Mouse (Mus musculus) heart, embryonic 10.5 days (tissue): ENCODE measurements at regions not wholly inside any gene's neighbourhood (a gene's known extent, or its start where the extent isn't known, plus 50 kb on each side); places are given as distances from the start of the nearest gene placed in this dataset.

ENCODE experiments used
- DNase-seq: peaks from one replicate; pipeline ENCODE4 v3.0.0-alpha.2; 2017; ENCODE audit warnings: low spot score
- H3K27ac ChIP-seq: fragments of 300-500 bp; sonication (generic); 2 replicates; pipeline ENCODE4 v1.5.1; 2016; ENCODE audit warnings: mild to moderate bottlenecking
- H3K27me3 ChIP-seq: fragments of 300-500 bp; sonication (generic); 2 replicates; pipeline ENCODE4 v1.6.1; 2016; ENCODE audit warnings: mild to moderate bottlenecking; ENCODE audit not compliant: poor library complexity, insufficient read depth, severe bottlenecking
- H3K36me3 ChIP-seq: fragments of 300-500 bp; sonication (generic); 2 replicates; pipeline ENCODE4 v1.6.1; 2016; ENCODE audit warnings: mild to moderate bottlenecking, moderate library complexity
- H3K4me1 ChIP-seq: fragments of 300-500 bp; sonication (generic); 2 replicates; pipeline ENCODE4 v1.6.1; 2016; ENCODE audit warnings: mild to moderate bottlenecking
- H3K4me3 ChIP-seq: fragments of 300-500 bp; sonication (generic); 2 replicates; pipeline ENCODE4 v1.5.1; 2016; ENCODE audit warnings: mild to moderate bottlenecking, moderate library complexity
- H3K9me3 ChIP-seq: fragments of 300-500 bp; sonication (generic); 2 replicates; pipeline ENCODE4 v1.6.1; 2016; ENCODE audit warnings: mild to moderate bottlenecking, moderate library complexity
- WGBS: fragments of 180-500 bp; shearing (Covaris S2); methylation state at CpG from one replicate; pipeline ENCODE4 v1.1.7; 2016; 5-methylcytosine and 5-hydroxymethylcytosine counted together

DNA sequence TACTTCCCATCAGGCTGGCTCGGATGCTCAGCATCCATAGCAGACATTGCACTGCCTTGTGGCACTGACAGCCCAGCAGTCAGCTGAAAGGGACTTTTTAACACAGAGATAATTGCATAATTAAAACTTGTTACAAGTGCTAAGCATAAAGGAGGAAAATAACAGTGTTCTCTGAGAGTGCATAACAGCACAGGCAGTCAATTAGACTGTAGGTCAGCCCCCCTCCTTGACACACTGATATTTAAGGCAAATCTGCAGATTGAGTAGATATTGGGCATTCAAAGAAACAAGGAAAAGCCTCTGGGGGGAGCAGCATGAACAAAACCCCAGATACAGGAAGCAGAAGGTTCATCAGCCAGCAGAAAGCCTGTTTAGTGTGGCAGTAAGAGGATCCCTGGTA is 237.8 kb upstream of the Cdh11 start:
- H3K27ac ChIP-seq, result no peak overlapping the region

GRCm38 (mm10) chr8:103031708-103032107 is 246.3 kb upstream of the Cdh11 start:
- Histone ChIP-seq H3K4me1 (no peaks in the 10 kb centered on the region), H3K9me3 (no peaks in the 10 kb centered on the region), H3K27ac (no peak overlapping the region), H3K36me3 (no peaks in the 10 kb centered on the region), H3K4me3 (no peak overlapping the region), H3K27me3 (no peaks in the 10 kb centered on the region)
- WGBS, result 77% methylated on average over 1 of the region's 1 CpGs
- no peak for DNase-seq

More for the DNA sequence above, 237.8 kb upstream of the Cdh11 start:
- H3K27me3 ChIP-seq, result no peaks in the 10 kb centered on the region
- no peak overlapping the region for H3K4me3 ChIP-seq
- WGBS, result 69% methylated on average over 1 of the region's 1 CpGs
- no peaks in the 10 kb centered on the region for H3K4me1 ChIP-seq
- no peak for DNase-seq
- no peaks in the 10 kb centered on the region for H3K36me3 ChIP-seq
- H3K9me3 ChIP-seq, result no peaks in the 10 kb centered on the region

GRCm38 (mm10) chr8:103033956-103034355 is 248.5 kb upstream of the Cdh11 start:
- no peaks in the 10 kb centered on the region for H3K27me3 ChIP-seq
- H3K27ac ChIP-seq, result no peak overlapping the region
- H3K36me3 ChIP-seq, result no peaks in the 10 kb centered on the region
- H3K9me3 ChIP-seq, result no peaks in the 10 kb centered on the region
- WGBS, result 62% methylated on average over 3 of the region's 3 CpGs
- no peak overlapping the region for H3K4me3 ChIP-seq
- H3K4me1 ChIP-seq, result no peaks in the 10 kb centered on the region
- no peak for DNase-seq

DNA sequence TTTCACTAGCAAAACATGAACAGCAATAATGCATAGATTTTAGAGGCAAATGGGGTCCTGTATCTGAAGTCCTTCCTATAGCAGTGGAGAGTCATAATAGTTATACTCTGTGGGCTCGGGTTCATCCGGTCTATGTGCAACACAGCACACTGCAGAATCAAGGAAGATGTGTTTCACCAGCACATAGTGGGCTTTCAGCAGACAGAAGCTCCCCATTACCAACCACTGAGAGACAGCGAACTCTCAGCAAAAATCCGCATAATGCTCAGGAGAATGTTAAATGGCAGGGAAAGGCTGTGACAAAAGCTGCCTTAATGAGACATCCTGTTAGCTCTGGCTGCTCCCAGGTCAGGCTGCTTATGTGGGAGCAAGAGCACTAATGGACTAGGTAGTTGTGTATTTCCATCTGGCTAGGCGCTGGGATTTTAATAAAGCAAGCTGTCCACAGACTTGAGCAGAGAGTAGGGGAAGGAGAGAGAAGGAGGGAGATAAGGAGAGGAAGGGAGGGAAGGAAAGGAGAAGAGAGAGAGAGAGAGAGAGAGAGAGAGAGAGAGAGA is 286.7 kb upstream of the Cdh11 start:
- Histone ChIP-seq H3K4me3 (no peak overlapping the region), H3K27ac (no peak overlapping the region), H3K4me1 (no peaks in the 10 kb centered on the region), H3K36me3 (no peaks in the 10 kb centered on the region), H3K9me3 (no peaks in the 10 kb centered on the region), H3K27me3 (no peaks in the 10 kb centered on the region)
- DNase-seq, result no peak
- WGBS, result 74% methylated on average over 5 of the region's 5 CpGs

- Histone ChIP-seq H3K27me3 (no peaks in the 10 kb centered on the region), H3K4me3 (no peak overlapping the region), H3K27ac (no peak overlapping the region), H3K4me1 (no peaks in the 10 kb centered on the region), H3K36me3 (no peaks in the 10 kb centered on the region), H3K9me3 (no peaks in the 10 kb centered on the region)
- WGBS, result 74% methylated on average over 1 of the region's 1 CpGs
- no peak for DNase-seq
Observed at GRCm38 (mm10) chr8:103072646-103073045, 287.2 kb upstream of the Cdh11 start.

- H3K27me3 ChIP-seq, result no peaks in the 10 kb centered on the region
- no peak for DNase-seq
- no peak overlapping the region for H3K4me3 ChIP-seq
- H3K36me3 ChIP-seq, result no peaks in the 10 kb centered on the region
- no peaks in the 10 kb centered on the region for H3K4me1 ChIP-seq
- H3K27ac ChIP-seq, result no peak overlapping the region
- 40% methylated on average over 3 of the region's 3 CpGs for WGBS
- H3K9me3 ChIP-seq, result no peaks in the 10 kb centered on the region
Observed at GRCm38 (mm10) chr8:103078559-103078958, 293.1 kb upstream of the Cdh11 start.

- no peaks in the 10 kb centered on the region for H3K36me3 ChIP-seq
- H3K27me3 ChIP-seq, result no peaks in the 10 kb centered on the region
- WGBS, result 70% methylated on average over 4 of the region's 4 CpGs
- DNase-seq, result no peak
- H3K4me3 ChIP-seq, result no peak overlapping the region
- no peaks in the 10 kb centered on the region for H3K4me1 ChIP-seq
- no peak overlapping the region for H3K27ac ChIP-seq
- H3K9me3 ChIP-seq, result no peaks in the 10 kb centered on the region
Observed at GRCm38 (mm10) chr8:103086956-103087482, 301.6 kb upstream of the Cdh11 start.

- 84% methylated on average over 4 of the region's 4 CpGs for WGBS
- no peaks in the 10 kb centered on the region for H3K9me3 ChIP-seq
- H3K27ac ChIP-seq, result no peak overlapping the region
Observed at GRCm38 (mm10) chr8:103096496-103097092, 311.2 kb upstream of the Cdh11 start.

DNA sequence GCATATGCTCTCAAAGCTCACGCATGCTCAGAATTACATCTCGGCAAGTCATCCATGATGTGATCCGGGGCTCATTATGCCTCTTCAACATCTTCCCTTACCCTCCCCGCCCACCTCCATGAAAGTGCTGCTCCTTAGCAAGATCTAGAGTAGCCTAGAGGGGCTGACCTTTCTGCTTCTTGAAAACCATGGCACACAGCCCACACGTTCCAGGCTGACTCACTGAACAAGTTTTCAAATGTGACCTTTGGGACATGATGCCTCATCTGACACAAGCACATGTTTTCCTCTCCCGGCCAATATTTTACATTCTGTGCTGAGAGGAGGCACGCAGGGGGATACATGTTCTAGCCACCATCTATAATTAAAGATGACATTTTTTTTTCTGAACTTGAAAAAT is 340.1 kb upstream of the Cdh11 start:
- H3K27ac ChIP-seq, result no peak overlapping the region
- H3K27me3 ChIP-seq, result no peaks in the 10 kb centered on the region
- H3K4me3 ChIP-seq, result no peak overlapping the region
- H3K4me1 ChIP-seq, result no peaks in the 10 kb centered on the region
- DNase-seq, result no peak
- no peaks in the 10 kb centered on the region for H3K36me3 ChIP-seq
- no peaks in the 10 kb centered on the region for H3K9me3 ChIP-seq
- WGBS, result 82% methylated on average over 7 of the region's 7 CpGs

More at GRCm38 (mm10) chr8:103096496-103097092, 311.2 kb upstream of the Cdh11 start:
- H3K4me1 ChIP-seq, result no peaks in the 10 kb centered on the region
- no peak for DNase-seq
- no peaks in the 10 kb centered on the region for H3K27me3 ChIP-seq
- H3K36me3 ChIP-seq, result no peaks in the 10 kb centered on the region
- no peak overlapping the region for H3K4me3 ChIP-seq

- 61% methylated on average over 1 of the region's 1 CpGs for WGBS
- H3K36me3 ChIP-seq, result no peaks in the 10 kb centered on the region
Observed at GRCm38 (mm10) chr8:103138136-103138535, 352.7 kb upstream of the Cdh11 start.

GRCm38 (mm10) chr8:103144835-103145234 is 359.4 kb upstream of the Cdh11 start:
- Histone ChIP-seq H3K27ac (no peak overlapping the region), H3K9me3 (no peaks in the 10 kb centered on the region), H3K27me3 (no peaks in the 10 kb centered on the region), H3K4me3 (no peak overlapping the region), H3K4me1 (no peaks in the 10 kb centered on the region), H3K36me3 (no peaks in the 10 kb centered on the region)
- 61% methylated on average over 1 of the region's 1 CpGs for WGBS
- DNase-seq, result no peak

More at GRCm38 (mm10) chr8:103138136-103138535, 352.7 kb upstream of the Cdh11 start:
- H3K27me3 ChIP-seq, result no peaks in the 10 kb centered on the region
- H3K9me3 ChIP-seq, result no peaks in the 10 kb centered on the region
- DNase-seq, result no peak
- H3K4me1 ChIP-seq, result no peaks in the 10 kb centered on the region
- H3K27ac ChIP-seq, result no peak overlapping the region
- H3K4me3 ChIP-seq, result no peak overlapping the region

DNA sequence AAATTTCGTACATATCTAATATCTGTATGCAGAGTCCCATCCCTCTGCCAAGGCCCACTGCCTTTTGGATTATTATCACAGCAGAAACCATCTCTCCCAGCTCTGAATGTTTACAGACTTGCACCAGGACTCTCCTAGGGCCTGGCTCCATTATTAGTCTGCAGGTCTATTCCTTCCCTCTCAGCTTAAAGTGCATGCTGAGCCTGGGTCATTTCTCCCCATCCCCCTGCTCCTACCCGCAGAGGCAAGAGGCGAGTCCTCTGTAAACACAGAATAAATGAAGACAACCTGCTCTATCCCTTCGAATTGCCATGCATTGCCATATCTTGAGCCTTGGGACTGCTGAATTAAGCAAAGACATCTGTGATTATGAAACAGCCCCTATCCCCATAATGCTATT is 362.6 kb upstream of the Cdh11 start:
- Histone ChIP-seq H3K36me3 (no peaks in the 10 kb centered on the region), H3K9me3 (no peaks in the 10 kb centered on the region), H3K4me1 (no peaks in the 10 kb centered on the region), H3K27me3 (no peaks in the 10 kb centered on the region), H3K27ac (no peak overlapping the region), H3K4me3 (no peak overlapping the region)
- 61% methylated on average over 4 of the region's 4 CpGs for WGBS
- no peak for DNase-seq

DNA sequence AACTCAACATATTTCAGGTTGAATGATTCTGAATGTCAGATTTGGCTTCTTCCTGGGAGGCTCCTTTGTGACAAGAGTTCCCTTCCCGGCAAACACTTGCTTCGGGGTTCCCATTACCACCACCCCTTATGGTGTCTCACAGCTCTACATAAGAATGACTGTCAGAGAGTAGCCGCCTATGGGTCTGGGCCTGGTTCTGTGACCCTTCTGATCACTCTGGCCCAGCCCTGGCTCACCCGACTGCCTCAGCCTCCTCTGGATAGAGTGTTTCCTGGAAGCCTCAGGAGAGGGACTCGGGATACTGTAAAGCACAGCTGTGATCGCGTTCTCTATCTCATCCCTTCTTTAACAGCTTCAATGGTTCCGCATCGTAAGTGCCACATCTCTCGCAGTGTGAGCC is 363.0 kb upstream of the Cdh11 start:
- WGBS, result 72% methylated on average over 10 of the region's 10 CpGs
- Histone ChIP-seq H3K4me1 (no peaks in the 10 kb centered on the region), H3K36me3 (no peaks in the 10 kb centered on the region), H3K4me3 (no peak overlapping the region), H3K9me3 (no peaks in the 10 kb centered on the region), H3K27ac (no peak overlapping the region), H3K27me3 (no peaks in the 10 kb centered on the region)
- DNase-seq, result no peak
